Mouse (Mus musculus) limb, embryonic 11.5 days (tissue): ENCODE data around the gene Ptprcap. TPM values are rescaled to one million over a fixed set of nuclear protein-coding genes. Genes with fewer than 3 reads are reported as not detected.

ENCODE experiments used
- ATAC-seq: fragments of 200-750 bp; cut with Nextera tagmentation; 2 replicates; pipeline ENCODE4 v1.8.0; 2017; ENCODE audit warnings: low read depth; ENCODE audit not compliant: insufficient number of reproducible peaks, low FRiP score, low TSS enrichment
- DNase-seq: peaks from one replicate; pipeline ENCODE4 v3.0.0-alpha.2; 2015; ENCODE audit warnings: low spot score
- H3K27ac ChIP-seq: fragments of 300-500 bp; sonication (generic); replicated peaks from 2 replicates; pipeline ENCODE4 v1.5.1; 2014; ENCODE audit warnings: low read depth, mild to moderate bottlenecking, low read length
- H3K27me3 ChIP-seq: fragments of 300-500 bp; sonication (generic); 2 replicates; pipeline ENCODE4 v1.6.1; 2014; ENCODE audit warnings: mild to moderate bottlenecking, low read length, mixed read lengths; ENCODE audit not compliant: control insufficient read depth, insufficient read depth
- H3K36me3 ChIP-seq: fragments of 300-500 bp; sonication (generic); 2 replicates; pipeline ENCODE4 v1.6.1; 2014; ENCODE audit warnings: mild to moderate bottlenecking, low read length, moderate library complexity, mixed read lengths; ENCODE audit not compliant: control insufficient read depth, insufficient read depth
- H3K4me1 ChIP-seq: fragments of 300-500 bp; sonication (generic); 2 replicates; pipeline ENCODE4 v1.6.1; 2014; ENCODE audit warnings: low read length, mixed read lengths; ENCODE audit not compliant: control insufficient read depth, insufficient read depth
- H3K4me2 ChIP-seq: fragments of 300-500 bp; sonication (generic); 2 replicates; pipeline ENCODE4 v1.6.1; 2014; ENCODE audit warnings: low read depth, mild to moderate bottlenecking, moderate library complexity; ENCODE audit not compliant: severe bottlenecking
- H3K4me3 ChIP-seq: fragments of 300-500 bp; sonication (generic); 2 replicates; pipeline ENCODE4 v1.5.1; 2014; ENCODE audit warnings: low read depth, low read length
- H3K9ac ChIP-seq: fragments of 300-500 bp; sonication (generic); 2 replicates; pipeline ENCODE4 v1.6.1; 2014; ENCODE audit warnings: mild to moderate bottlenecking, low read length
- H3K9me3 ChIP-seq: fragments of 300-500 bp; sonication (generic); 2 replicates; pipeline ENCODE4 v1.6.1; 2016; ENCODE audit warnings: low read length; ENCODE audit not compliant: control insufficient read depth
- WGBS: fragments of 180-500 bp; shearing (Covaris S2); extraction: QIAGEN DNeasy Blood & Tissue Kit; methylation state at CpG from one replicate; pipeline ENCODE4 v1.1.7; 2014; 5-methylcytosine and 5-hydroxymethylcytosine counted together
- polyA plus RNA-seq: library from polyadenylated mRNA; unstranded; fragments of >200 nt; fragmentation: Nextera tagmentation; extraction: Ambion mirVana; gene quantifications from 2 replicates; pipeline ENCODE4 v1.2.1, GENCODE M21; 2014

Gene Ptprcap
- polyA plus RNA-seq, 1 experiment from 2014 or later: 1.5 TPM

DNA sequence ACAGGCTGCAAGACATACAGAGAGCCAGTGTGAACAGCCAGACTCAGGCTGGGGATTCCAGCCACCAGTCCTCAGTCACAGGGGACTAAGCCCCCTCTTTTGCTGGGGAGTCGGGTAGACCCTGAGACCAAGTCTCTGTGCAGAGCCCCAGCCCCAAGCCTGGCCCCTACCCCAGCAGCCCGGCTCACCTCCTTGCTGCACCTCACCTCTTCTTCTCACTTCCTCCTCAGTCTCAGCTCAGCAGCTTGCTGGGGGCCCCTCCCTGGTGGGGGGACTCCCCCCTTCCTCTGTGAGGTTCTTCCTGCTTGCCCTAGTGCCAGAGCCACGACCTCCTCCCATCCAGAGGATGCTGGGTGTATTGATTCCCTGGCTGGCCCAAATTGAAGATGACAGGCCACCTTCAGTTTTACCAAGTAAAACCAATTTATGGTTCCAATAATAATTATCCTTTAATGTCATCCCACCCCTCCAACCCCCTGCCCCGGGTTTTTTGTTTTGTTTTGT is 37.5 kb downstream of the Ptprcap start, which contains the start of gene Tbc1d10c:
Tbc1d10c (minus strand) TSS at position 454 of the 504 bp plus-strand sequence.
- H3K36me3 ChIP-seq: peaks cover 22% of the 10 kb centered on the region
- WGBS: 73% methylated on average over 3 of the region's 4 CpGs
- peak within 1 kb of the TSS; percentile 84 for H3K4me2 ChIP-seq
- no peaks in the 10 kb centered on the region for H3K9me3 ChIP-seq
- H3K4me1 ChIP-seq: peaks cover 15% of the 10 kb centered on the region
- DNase-seq: no peak
- H3K9ac ChIP-seq: peak within 1 kb of the TSS; percentile 94
- H3K27me3 ChIP-seq: no peaks in the 10 kb centered on the region
- H3K27ac ChIP-seq: peak within 1 kb of the TSS; percentile 85
- H3K4me3 ChIP-seq: peak within 1 kb of the TSS; percentile 98
- ATAC-seq: no peak

DNA sequence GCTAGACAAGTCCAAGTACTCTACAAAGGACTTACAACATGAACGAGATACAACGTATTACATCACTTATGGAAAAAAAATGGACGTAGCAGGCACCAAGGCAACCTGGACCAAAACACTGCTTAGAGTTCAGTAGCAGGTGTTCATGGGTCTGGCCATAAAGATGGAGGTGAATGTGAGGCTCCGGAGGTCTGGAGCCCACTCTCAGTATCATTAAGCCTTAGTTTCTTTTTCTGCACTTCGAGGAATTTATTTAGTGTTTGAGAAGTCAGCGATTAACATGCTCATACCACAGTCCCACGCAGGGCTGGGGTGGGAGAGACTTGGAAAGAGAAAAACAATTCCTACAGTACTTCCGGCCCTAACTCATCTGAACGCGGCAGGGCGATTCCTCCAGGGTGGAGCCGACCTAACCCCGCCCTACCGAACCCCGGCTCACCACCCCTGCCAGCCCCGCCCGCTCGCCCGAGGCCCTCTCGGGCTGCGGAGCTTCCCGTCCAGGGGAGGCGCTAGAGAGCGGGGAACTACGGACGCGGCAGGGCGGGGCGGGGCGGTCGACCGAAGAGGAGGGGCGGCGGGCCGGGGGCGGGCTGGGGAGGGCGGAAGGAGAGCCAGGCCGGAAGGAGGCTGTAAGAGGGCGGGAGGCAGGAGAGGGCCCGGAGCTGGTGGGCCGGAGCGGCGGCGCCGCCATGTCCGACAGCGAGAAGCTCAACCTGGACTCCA is 38.3 kb downstream of the Ptprcap start, which contains the start of gene Ppp1ca:
Ppp1ca (plus strand) TSS at position 538 of the 723 bp plus-strand sequence.
- ATAC-seq (peak; percentile 88), DNase-seq (peak; percentile 98)
- H3K9me3 ChIP-seq: no peaks in the 10 kb centered on the region
- H3K27me3 ChIP-seq: no peaks in the 10 kb centered on the region
- peaks cover 17% of the 10 kb centered on the region for H3K4me1 ChIP-seq
- peak within 1 kb of the TSS; percentile 85 for H3K27ac ChIP-seq
- peak within 1 kb of the TSS; percentile 98 for H3K4me3 ChIP-seq
- peaks cover 30% of the 10 kb centered on the region for H3K36me3 ChIP-seq
- H3K4me2 ChIP-seq: peak within 1 kb of the TSS; percentile 84
- 5% methylated on average over 37 of the region's 47 CpGs for WGBS
- H3K9ac ChIP-seq: peak within 1 kb of the TSS; percentile 94

DNA sequence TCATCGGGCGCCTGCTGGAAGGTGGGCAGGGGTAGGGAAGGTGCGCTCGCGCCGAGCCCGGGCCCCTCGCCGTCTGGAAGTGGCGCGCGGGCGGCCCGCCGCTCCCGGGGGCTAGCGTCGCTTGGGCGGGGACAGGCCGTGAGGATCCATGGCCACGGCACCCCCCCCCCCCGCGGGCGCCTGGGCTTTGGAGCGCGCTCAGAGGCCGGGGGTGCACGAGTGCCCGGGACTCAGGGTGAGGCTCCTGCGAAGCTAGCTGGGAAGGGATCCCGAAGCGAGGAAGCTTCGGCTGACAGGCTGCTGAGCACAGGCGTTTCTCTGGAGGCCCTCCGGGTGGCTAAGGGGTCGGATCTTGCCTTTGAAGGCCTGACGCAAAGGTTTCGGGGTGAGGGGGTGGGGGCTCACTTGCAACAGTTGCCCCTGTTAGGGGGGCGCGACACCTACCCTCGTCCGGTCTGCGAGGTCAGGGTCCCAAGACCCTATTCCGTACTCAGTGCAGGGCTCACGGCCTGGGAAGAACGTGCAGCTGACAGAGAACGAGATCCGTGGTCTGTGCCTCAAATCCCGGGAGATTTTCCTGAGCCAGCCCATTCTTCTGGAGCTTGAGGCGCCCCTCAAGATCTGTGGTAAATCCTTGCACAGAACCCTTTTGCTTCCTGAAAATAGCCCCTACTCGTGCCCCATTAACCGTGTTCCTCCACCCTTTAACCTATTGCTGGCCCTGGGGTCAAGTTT is 39.0 kb downstream of the Ptprcap start:
- H3K4me1 ChIP-seq: peaks cover 17% of the 10 kb centered on the region
- H3K9me3 ChIP-seq: no peaks in the 10 kb centered on the region
- ATAC-seq (no peak), DNase-seq (no peak)
- peaks cover 36% of the 10 kb centered on the region for H3K36me3 ChIP-seq
- H3K27me3 ChIP-seq: no peaks in the 10 kb centered on the region
- WGBS: 1% methylated on average over 49 of the region's 52 CpGs
- H3K4me2 ChIP-seq: peak overlapping the region; percentile 84
- H3K4me3 ChIP-seq: peak overlapping the region; percentile 98
- H3K9ac ChIP-seq: peak overlapping the region; percentile 94
- peak overlapping the region; percentile 85 for H3K27ac ChIP-seq

DNA sequence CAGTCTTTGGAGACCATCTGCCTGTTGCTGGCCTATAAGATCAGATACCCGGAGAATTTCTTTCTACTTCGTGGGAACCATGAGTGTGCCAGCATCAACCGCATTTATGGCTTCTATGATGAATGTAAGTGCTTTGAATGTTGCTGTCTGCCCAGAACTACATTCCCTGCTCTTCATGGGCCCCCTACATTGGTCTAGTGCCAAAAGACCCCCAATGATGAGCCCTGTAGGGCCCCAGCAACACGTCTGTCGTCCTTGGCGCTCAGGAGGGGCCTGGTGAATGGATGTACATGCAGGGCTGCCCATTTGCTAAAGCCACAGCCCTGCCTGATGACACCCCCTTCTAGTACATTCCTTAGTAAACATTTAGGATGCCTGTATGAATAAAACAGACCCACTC is 39.7 kb downstream of the Ptprcap start:
- Histone ChIP-seq H3K9ac (peak overlapping the region; percentile 94), H3K9me3 (no peaks in the 10 kb centered on the region), H3K4me2 (peak overlapping the region; percentile 84), H3K27ac (no peak overlapping the region), H3K4me1 (peaks cover 17% of the 10 kb centered on the region), H3K36me3 (peaks cover 36% of the 10 kb centered on the region), H3K27me3 (no peaks in the 10 kb centered on the region), H3K4me3 (peak overlapping the region; percentile 98)
- ATAC-seq: no peak
- WGBS: 61% methylated on average over 6 of the region's 6 CpGs
- DNase-seq: no peak

DNA sequence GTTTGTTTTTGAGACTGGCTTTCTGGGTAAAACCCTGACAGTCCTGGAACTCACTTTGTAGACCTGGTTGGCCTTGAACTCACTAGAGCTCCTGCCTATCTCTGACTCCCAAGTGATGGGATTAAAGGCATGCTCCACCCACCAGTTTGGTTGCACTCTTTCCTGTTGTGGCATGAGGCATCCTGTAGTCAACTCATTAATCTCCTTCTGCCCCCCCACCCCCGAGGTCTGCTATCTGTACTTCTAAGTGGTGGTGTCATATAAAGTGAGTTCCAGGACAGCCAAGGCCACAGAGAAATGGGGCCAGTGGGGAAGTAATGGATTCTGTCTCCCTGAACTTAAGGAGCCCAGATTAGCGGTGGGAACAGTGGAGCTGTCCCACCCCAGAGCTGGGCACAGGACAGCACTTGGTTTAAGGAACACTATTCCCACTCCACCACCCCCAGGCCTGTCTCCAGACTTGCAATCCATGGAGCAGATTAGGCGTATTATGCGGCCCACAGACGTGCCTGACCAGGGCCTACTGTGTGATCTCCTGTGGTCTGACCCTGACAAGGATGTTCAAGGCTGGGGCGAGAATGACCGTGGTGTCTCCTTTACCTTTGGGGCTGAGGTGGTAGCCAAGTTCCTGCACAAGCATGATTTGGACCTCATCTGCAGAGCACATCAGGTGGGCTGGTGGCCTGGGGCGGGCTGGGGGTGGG is 40.8 kb downstream of the Ptprcap start:
- Histone ChIP-seq H3K9me3 (no peaks in the 10 kb centered on the region), H3K4me3 (no peak overlapping the region), H3K36me3 (peaks cover 36% of the 10 kb centered on the region), H3K4me1 (peaks cover 17% of the 10 kb centered on the region), H3K27ac (no peak overlapping the region), H3K9ac (no peak overlapping the region), H3K4me2 (no peak overlapping the region), H3K27me3 (no peaks in the 10 kb centered on the region)
- ATAC-seq (no peak), DNase-seq (no peak)
- WGBS: 88% methylated on average over 8 of the region's 8 CpGs

DNA sequence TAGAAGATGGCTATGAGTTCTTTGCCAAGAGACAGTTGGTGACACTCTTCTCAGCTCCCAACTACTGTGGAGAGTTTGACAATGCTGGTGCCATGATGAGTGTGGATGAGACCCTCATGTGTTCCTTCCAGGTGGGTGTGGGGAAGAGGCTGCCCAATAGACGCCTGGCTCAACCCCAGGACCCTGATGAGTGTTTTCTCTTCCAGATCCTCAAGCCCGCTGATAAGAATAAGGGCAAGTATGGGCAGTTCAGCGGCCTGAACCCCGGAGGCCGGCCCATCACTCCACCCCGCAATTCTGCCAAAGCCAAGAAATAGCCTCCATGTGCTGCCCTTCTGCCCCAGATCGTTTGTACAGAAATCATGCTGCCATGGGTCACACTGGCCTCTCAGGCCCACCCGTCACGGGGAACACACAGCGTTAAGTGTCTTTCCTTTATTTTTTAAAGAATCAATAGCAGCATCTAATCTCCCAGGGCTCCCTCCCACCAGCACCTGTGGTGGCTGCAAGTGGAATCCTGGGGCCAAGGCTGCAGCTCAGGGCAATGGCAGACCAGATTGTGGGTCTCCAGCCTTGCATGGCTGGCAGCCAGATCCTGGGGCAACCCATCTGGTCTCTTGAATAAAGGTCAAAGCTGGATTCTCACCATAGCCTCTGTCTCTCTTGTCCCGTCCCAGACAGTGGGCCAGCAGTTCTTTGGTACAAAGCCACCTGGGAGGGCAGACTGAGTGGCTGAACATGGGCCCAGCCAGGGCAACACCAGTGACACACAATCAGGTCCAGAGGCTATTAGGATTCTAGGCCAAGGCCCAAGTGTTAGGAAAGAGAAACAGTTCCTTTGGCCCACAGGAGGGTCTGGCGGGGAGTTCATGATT is 41.6 kb downstream of the Ptprcap start:
- ATAC-seq (no peak), DNase-seq (no peak)
- Histone ChIP-seq H3K27me3 (no peaks in the 10 kb centered on the region), H3K9ac (no peak overlapping the region), H3K4me3 (no peak overlapping the region), H3K4me2 (no peak overlapping the region), H3K27ac (no peak overlapping the region), H3K4me1 (peaks cover 17% of the 10 kb centered on the region), H3K9me3 (no peaks in the 10 kb centered on the region), H3K36me3 (peaks cover 39% of the 10 kb centered on the region)
- WGBS: 81% methylated on average over 12 of the region's 12 CpGs

DNA sequence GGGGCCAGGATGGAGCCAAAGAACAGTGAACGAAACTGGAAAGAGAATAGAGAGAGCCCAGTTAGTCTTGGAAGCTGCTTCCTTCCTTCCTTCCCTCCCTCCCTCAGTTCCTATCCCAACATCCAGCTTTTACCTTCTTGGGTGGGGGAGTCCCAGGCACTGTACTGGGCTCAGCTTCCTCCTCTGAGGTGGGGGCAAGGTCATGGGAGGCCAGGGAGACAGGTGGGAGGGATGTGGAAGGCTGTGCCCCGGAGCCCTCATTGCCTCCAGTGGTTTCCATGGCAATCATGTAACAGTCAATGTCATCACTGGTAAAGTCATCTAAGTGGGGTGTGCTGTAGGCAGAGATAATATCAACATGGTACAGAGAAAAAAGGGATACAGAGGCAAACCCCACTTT is 42.6 kb downstream of the Ptprcap start:
- Histone ChIP-seq H3K4me1 (peaks cover 24% of the 10 kb centered on the region), H3K27ac (no peak overlapping the region)
- 63% methylated on average over 2 of the region's 2 CpGs for WGBS

More for the DNA sequence above, 42.6 kb downstream of the Ptprcap start:
- Histone ChIP-seq H3K4me3 (no peak overlapping the region), H3K9ac (no peak overlapping the region), H3K9me3 (no peaks in the 10 kb centered on the region), H3K36me3 (peaks cover 39% of the 10 kb centered on the region), H3K4me2 (no peak overlapping the region), H3K27me3 (no peaks in the 10 kb centered on the region)
- DNase-seq (no peak), ATAC-seq (no peak)
